Mouse (Mus musculus) spleen, embryonic (tissue): Measurements from ENCODE around the gene Vps8.
"Not testable (repeated sequence)": the region's sequence is repeated elsewhere in the genome, so short reads cannot be mapped to it uniquely, and the experiment has no call there.

ENCODE experiments used
- CTCF ChIA-PET: fragments of 350-600 bp; sonication (Branson Sonifier 250); formaldehyde crosslinking; loops from one replicate; lab custom pipeline; 2022; lab: Charles Lee

The Vps8 gene

GRCm38 (mm10) chr16:21655291-21655690 lies 232.4 kb downstream of the Vps8 start:
- CTCF ChIA-PET, result interaction anchor here (0.6 kb wide), 1 partner anchor 43 kb away, joined by 3 read pairs; no protein-coding TSS in a partner anchor

- CTCF ChIA-PET, result interaction anchor here (0.6 kb wide), 1 partner anchor 42 kb away, joined by 3 read pairs; no protein-coding TSS in a partner anchor
These were observed 233.0 kb downstream of the Vps8 start for GRCm38 (mm10) chr16:21655961-21656360.

GRCm38 (mm10) chr16:21664633-21665363 lies 241.9 kb downstream of the Vps8 start:
- CTCF ChIA-PET, result no interaction called here

- CTCF ChIA-PET, result no interaction called here
These were observed 242.6 kb downstream of the Vps8 start for GRCm38 (mm10) chr16:21665423-21665986.

- CTCF ChIA-PET, result no interaction called here
These were observed 249.0 kb downstream of the Vps8 start for GRCm38 (mm10) chr16:21671878-21672277.

DNA sequence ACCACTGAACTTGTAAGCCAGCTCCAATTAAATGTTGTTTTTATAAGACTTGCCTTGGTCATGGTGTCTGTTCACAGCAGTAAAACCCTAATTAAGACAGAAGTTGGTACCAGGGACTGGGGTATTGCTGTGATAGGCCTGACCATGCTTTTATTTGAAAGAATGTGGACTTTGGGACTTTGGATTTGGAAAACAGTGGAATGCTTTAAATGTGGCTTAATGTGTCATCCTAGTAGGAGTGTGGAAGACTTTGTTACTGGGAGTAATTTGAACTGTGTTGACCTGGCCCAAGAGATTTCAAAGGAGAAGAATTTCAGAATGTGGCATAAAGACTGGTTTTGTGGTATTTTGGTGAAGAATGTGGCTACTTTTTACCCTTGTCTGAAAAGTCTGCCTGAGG lies 250.1 kb downstream of the Vps8 start:
- CTCF ChIA-PET, result not testable (repeated sequence)

GRCm38 (mm10) chr16:21673651-21674050 lies 250.7 kb downstream of the Vps8 start:
- CTCF ChIA-PET, result not testable (repeated sequence)

DNA sequence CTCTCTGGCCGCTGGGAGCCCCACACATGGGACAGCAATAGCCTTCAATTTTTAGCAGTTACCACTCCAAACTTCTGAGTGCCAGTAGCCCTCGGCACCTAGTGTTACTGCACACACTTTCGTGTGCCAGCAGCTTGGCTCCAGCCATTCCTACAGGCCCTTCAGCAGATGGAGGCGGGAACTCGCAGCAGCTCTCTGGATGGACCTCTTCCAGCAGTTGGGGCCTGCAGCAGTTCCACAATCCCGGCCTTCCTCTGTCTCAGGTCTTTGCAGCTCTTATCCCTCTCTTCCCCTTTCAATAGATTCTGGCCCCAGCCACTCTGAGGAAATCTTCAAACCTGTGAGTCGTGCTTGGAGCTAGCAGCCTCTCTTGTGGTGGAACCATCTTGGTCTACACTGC lies 253.9 kb downstream of the Vps8 start:
- CTCF ChIA-PET, result no interaction called here

DNA sequence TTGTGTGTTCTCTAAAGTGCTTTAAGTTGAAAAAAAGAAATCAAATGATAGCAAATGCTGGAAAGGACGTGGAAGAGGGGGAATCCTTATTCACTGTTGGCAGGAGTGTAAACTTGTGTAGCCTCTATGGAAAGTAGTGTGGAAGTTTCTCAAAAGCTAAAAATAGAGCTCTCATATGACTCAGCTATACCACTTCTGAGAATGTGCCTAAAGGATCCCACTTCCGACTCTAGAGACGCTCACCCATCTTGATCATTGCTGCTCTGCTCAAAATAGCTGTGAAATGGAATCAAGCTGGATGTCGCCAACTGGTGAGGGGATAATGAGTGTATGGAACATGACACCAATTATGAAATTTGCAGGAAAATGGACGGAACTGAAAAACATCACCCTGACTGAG lies 264.5 kb downstream of the Vps8 start:
- CTCF ChIA-PET, result no interaction called here

DNA sequence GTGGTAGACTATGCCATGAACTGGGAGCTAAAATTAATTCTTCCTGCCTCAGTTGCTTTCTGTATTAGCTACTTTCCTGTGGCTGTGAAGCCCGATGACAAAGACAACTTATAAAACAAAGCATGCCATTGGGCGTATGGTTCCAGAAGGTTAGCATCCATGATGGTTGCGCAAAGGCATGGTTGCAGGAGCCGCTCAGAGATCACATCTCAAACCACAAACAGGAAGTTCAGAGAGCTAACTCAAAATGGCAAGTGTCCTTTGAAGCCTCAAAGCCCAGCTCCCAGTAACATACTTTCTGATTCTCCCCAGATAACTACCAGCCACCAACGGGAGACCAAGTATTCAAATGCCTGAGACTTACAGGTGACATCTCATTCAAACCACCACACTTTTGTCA lies 266.2 kb downstream of the Vps8 start:
- CTCF ChIA-PET, result no interaction called here

DNA sequence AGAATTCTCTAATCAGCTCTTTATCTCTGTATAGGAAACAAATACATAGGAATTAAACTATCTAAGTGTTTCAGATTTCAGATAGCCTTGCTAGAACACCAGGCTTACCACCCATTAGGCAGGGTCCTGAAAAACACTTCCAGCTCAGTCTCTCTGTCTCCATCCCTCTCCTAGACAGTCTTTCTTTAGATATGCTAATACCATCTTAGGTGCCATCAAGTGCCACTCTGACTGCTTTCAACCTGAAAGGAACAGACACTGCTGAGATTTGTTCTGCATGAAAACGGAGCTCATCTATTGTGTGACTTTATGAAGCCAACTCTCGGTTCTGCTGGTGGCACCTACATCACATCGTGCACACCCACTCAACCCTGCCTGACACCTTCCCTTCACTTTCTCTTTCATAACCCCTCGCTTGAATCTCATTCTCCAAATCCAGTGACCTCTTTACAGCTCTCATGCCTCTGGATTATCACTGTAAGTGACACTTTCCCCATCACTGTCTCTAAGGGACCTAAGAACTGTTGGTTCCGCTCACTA lies 267.4 kb downstream of the Vps8 start:
- CTCF ChIA-PET, result no interaction called here

DNA sequence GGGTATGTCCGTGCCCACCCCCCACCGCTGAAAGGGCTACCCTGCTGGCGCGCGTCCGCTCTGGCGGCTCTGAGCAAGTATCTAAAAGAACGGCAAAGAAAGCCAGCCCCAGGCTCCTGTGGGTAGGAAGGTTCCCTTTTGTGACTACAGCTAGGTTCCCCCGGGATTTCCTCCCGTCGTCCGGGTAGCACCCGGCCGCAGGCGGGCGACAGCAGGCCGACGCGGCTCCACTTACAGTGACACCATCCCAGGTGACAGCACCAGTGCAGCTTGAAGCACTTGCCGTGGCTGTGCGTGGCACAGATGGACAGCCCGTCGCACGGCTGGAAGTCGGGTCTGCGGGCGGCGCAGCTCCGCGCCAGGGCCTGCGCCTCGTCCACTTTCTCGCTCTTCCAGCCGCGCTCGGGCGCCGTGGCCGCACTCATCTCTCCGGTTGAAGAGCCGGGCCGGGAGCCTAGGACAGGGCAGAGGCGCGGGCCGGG lies 271.1 kb downstream of the Vps8 start:
- CTCF ChIA-PET, result no interaction called here
